Mouse (Mus musculus): ENCODE measurements around the gene Fam90a1a. TPM values are rescaled to one million over a fixed set of nuclear protein-coding genes. Genes with fewer than 3 reads are reported as not detected.

Fam90a1a gene
- polyA plus RNA-seq, 1 experiment from 2014 or later = not detected

GRCm38 (mm10) chr8:22009403-22009802 is 50.9 kb downstream of the Fam90a1a start:
- ATAC-seq = no peak
- 63% methylated on average over 3 of the region's 3 CpGs for WGBS

DNA sequence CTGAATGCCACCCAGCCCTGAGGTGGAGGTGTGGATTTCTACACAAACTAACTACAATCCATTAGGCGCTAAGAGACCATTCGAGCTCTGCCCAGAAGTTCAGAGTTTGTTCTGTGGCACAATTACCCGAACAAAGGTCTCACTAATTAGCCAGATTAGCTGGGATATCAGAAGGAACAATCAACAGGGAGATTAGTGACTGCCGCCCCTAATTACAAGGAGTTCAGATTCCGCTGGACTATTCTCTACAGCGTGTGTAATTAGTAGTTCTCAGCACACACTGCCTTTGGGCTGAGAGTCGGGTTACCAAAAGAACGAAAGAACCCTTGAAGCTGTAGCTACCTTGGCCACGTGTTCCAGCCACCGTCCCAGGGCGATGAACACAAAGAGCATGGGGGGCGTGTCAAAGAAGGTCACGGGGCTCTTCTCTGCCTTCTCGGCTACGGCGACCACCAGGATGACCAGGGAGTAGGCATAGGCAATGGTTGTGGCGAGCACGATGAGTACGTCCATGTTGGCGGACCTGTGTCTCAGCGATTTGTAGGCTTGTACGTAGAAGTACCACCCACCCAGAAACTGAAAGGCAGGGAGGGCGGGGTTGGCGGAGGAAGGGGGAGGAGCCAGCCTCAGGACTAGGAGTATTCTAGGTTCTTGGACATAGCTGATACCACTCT is 54.7 kb downstream of the Fam90a1a start:
- ATAC-seq (no peak), DNase-seq (ENCODE audit: low spot score) (no peak)
- H3K27ac ChIP-seq (ENCODE audit: low read length) = no peak overlapping the region
- H3K4me3 ChIP-seq (ENCODE audit: low read depth, low read length) = no peak overlapping the region
- H3K9me3 ChIP-seq (ENCODE audit: low read length) = no peaks in the 10 kb centered on the region
- no peaks in the 10 kb centered on the region for H3K4me1 ChIP-seq (ENCODE audit: insufficient read depth, low read depth, low read length)
- no peaks in the 10 kb centered on the region for H3K36me3 ChIP-seq (ENCODE audit: insufficient read depth, low read length)
- H3K9ac ChIP-seq (replicated peaks; ENCODE audit: low read depth) = no peak overlapping the region
- TF ChIP-seq CTCF (IDR thresholded peaks at IDR 0.05) (no peak), EP300 (IDR thresholded peaks at IDR 0.05) (no peak)
- 75% methylated on average over 24 of the region's 24 CpGs for WGBS
- no peak overlapping the region for H3K4me2 ChIP-seq (replicated peaks; ENCODE audit: low read depth, low read length)
- no peaks in the 10 kb centered on the region for H3K27me3 ChIP-seq (replicated peaks; ENCODE audit: insufficient read depth, low read length)

More at GRCm38 (mm10) chr8:22009403-22009802, 50.9 kb downstream of the Fam90a1a start:
- Histone ChIP-seq H3K4me3 (ENCODE audit: low read depth, low read length) (no peak overlapping the region), H3K27me3 (replicated peaks; ENCODE audit: insufficient read depth, low read length) (no peaks in the 10 kb centered on the region), H3K9me3 (ENCODE audit: low read length) (no peaks in the 10 kb centered on the region), H3K27ac (ENCODE audit: low read length) (no peak overlapping the region), H3K9ac (replicated peaks; ENCODE audit: low read depth) (no peak overlapping the region), H3K36me3 (ENCODE audit: insufficient read depth, low read length) (no peaks in the 10 kb centered on the region), H3K4me2 (replicated peaks; ENCODE audit: low read depth, low read length) (no peak overlapping the region), H3K4me1 (ENCODE audit: insufficient read depth, low read depth, low read length) (no peaks in the 10 kb centered on the region)
- DNase-seq (ENCODE audit: low spot score) = no peak
- TF ChIP-seq EP300 (IDR thresholded peaks at IDR 0.05) = no peak
- TF ChIP-seq CTCF (IDR thresholded peaks at IDR 0.05) = no peak

Other genes starting within 250 kb of the Fam90a1a start
- gene Defa24, start 224.2 kb upstream of the Fam90a1a start, polyA plus RNA-seq (2015; fragmentation: Nextera tagmentation; extraction: Ambion mirVana) = not detected in 2 replicates
- gene Defb50, start 135.2 kb upstream of the Fam90a1a start, polyA plus RNA-seq (2015; fragmentation: Nextera tagmentation; extraction: Ambion mirVana) = not detected in 2 replicates
- gene Defb2, start 118.8 kb upstream of the Fam90a1a start, polyA plus RNA-seq (2015; fragmentation: Nextera tagmentation; extraction: Ambion mirVana) = not detected in 2 replicates
- gene Defb10, start 99.8 kb upstream of the Fam90a1a start, polyA plus RNA-seq (2015; fragmentation: Nextera tagmentation; extraction: Ambion mirVana) = not detected in 2 replicates
- gene Defb9, start 73.3 kb upstream of the Fam90a1a start, polyA plus RNA-seq (2015; fragmentation: Nextera tagmentation; extraction: Ambion mirVana) = not detected in 2 replicates
- gene Defb11, start 52.3 kb upstream of the Fam90a1a start, polyA plus RNA-seq (2015; fragmentation: Nextera tagmentation; extraction: Ambion mirVana) = not detected in 2 replicates
- gene Defb15, start 26.0 kb upstream of the Fam90a1a start, polyA plus RNA-seq (2015; fragmentation: Nextera tagmentation; extraction: Ambion mirVana) = not detected in 2 replicates
- not detected in 2 replicates for gene Defb35, start 20.4 kb upstream of the Fam90a1a start, polyA plus RNA-seq (2015; fragmentation: Nextera tagmentation; extraction: Ambion mirVana)
- not detected in 2 replicates for gene Defb13, start 12.0 kb upstream of the Fam90a1a start, polyA plus RNA-seq (2015; fragmentation: Nextera tagmentation; extraction: Ambion mirVana)
- not detected in 2 replicates for gene Ccdc70, start 11.1 kb downstream of the Fam90a1a start, polyA plus RNA-seq (2015; fragmentation: Nextera tagmentation; extraction: Ambion mirVana)
- 7.3 and 12.0 TPM in 2 replicates for gene Atp7b, start 101.6 kb downstream of the Fam90a1a start, polyA plus RNA-seq (2015; fragmentation: Nextera tagmentation; extraction: Ambion mirVana)
- 13.3 and 13.6 TPM in 2 replicates for gene Alg11, start 102.0 kb downstream of the Fam90a1a start, polyA plus RNA-seq (2015; fragmentation: Nextera tagmentation; extraction: Ambion mirVana)
- 5.2 and 6.9 TPM in 2 replicates for gene Nek5, start 166.3 kb downstream of the Fam90a1a start, polyA plus RNA-seq (2015; fragmentation: Nextera tagmentation; extraction: Ambion mirVana)
- gene Nek3, start 207.7 kb downstream of the Fam90a1a start, polyA plus RNA-seq (2015; fragmentation: Nextera tagmentation; extraction: Ambion mirVana) = 3.4 and 3.5 TPM in 2 replicates
- 2.8 and 4.5 TPM in 2 replicates for gene Ckap2, start 227.1 kb downstream of the Fam90a1a start, polyA plus RNA-seq (2015; fragmentation: Nextera tagmentation; extraction: Ambion mirVana)
- 36.8 and 41.7 TPM in 2 replicates for gene Vps36, start 234.1 kb downstream of the Fam90a1a start, polyA plus RNA-seq (2015; fragmentation: Nextera tagmentation; extraction: Ambion mirVana)

All from lung, postnatal 0 days (tissue).